Mouse (Mus musculus) CH12.LX (cell line): Measurements from ENCODE around the gene Ttc39b.

Experiments used
- CTCF ChIP-seq, 2 experiments: IDR thresholded peaks in 1 of 2; conservative IDR thresholded peaks in 1 of 2; 2 replicates each; pipeline ENCODE4 v1.5.1; 2011 to 2012; ENCODE audit warnings: low read depth in 2 of 2, low read length in 2 of 2, improper control_type of control experiment in 1 of 2, inconsistent platforms in 1 of 2, mild to moderate bottlenecking in 1 of 2, moderate library complexity in 1 of 2
- MAX ChIP-seq: IDR thresholded peaks from 2 replicates; pipeline ENCODE4 v1.6.1; 2011; ENCODE audit warnings: low read length, improper control_type of control experiment
- SIN3A ChIP-seq: IDR thresholded peaks from 2 replicates; pipeline ENCODE4 v1.6.1; 2012; ENCODE audit warnings: low read length, improper control_type of control experiment, inconsistent platforms

DNA sequence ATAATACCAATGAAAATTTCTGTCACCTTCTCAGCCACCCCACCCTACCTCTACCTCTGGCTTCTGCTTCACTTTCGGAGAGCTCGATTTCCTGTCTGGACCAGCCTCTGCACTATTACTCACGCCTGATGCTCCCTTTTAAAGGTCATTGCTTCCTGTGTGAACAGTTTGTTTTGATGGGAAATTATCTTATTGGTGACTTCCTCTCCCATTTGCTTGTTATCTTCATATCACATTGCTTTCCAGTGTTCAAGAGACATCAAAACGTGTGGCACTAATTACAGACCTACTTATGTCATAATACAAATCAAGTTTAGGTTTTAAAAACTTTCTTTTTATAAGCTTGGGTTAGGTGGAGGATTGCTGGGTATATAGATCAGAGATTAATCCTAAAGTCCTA is 3.5 kb upstream of the Ttc39b start:
- TF ChIP-seq CTCF (conservative IDR thresholded peaks at IDR 0.05 in 1 of 2, IDR thresholded peaks at IDR 0.05 in 1 of 2; ENCODE audit: low read depth in 2 of 2, low read length in 2 of 2) (no peak), MAX (no peak), SIN3A (no peak; the same call in 1 of the 2 replicates)
